Mouse (Mus musculus) midbrain, embryonic 16.5 days (tissue): ENCODE results near the gene Mapkapk2. TPM values are rescaled to one million over a fixed set of nuclear protein-coding genes. Genes with fewer than 3 reads are reported as not detected.
"Not testable (repeated sequence)": the region's sequence is repeated elsewhere in the genome, so short reads cannot be mapped to it uniquely, and the experiment has no call there.

Source experiments
- ATAC-seq: fragments of 200-750 bp; cut with Nextera tagmentation; 2 replicates; pipeline ENCODE4 v1.8.0; 2017; ENCODE audit warnings: moderate TSS enrichment
- H3K27ac ChIP-seq: fragments of 300-500 bp; sonication (generic); 2 replicates; pipeline ENCODE4 v1.5.1; 2014; ENCODE audit warnings: mild to moderate bottlenecking, low read length, mixed read lengths
- H3K27me3 ChIP-seq: fragments of 300-500 bp; sonication (generic); 2 replicates; pipeline ENCODE4 v1.6.1; 2014; ENCODE audit warnings: low read depth, low read length, mixed read lengths; ENCODE audit not compliant: control insufficient read depth, insufficient read depth
- H3K36me3 ChIP-seq: fragments of 300-500 bp; sonication (generic); 2 replicates; pipeline ENCODE4 v1.6.1; 2014; ENCODE audit warnings: mild to moderate bottlenecking, low read length, moderate library complexity, mixed read lengths; ENCODE audit not compliant: control insufficient read depth, insufficient read depth
- H3K4me1 ChIP-seq: fragments of 300-500 bp; sonication (generic); 2 replicates; pipeline ENCODE4 v1.6.1; 2014; ENCODE audit warnings: mild to moderate bottlenecking, low read length, mixed read lengths; ENCODE audit not compliant: control insufficient read depth, insufficient read depth
- H3K4me2 ChIP-seq: fragments of 300-500 bp; sonication (generic); 2 replicates; pipeline ENCODE4 v1.6.1; 2014; ENCODE audit warnings: mild to moderate bottlenecking, low read length, mixed read lengths
- H3K4me3 ChIP-seq: fragments of 300-500 bp; sonication (generic); 2 replicates; pipeline ENCODE4 v1.5.1; 2014; ENCODE audit warnings: low read depth, mild to moderate bottlenecking, low read length, moderate library complexity, mixed read lengths
- H3K9ac ChIP-seq: fragments of 300-500 bp; sonication (generic); 2 replicates; pipeline ENCODE4 v1.6.1; 2014; ENCODE audit warnings: low read depth, low read length, mixed read lengths
- H3K9me3 ChIP-seq: fragments of 300-500 bp; sonication (generic); replicated peaks from 2 replicates; pipeline ENCODE4 v1.6.1; 2014; ENCODE audit warnings: mild to moderate bottlenecking, low read length, mixed read lengths; ENCODE audit not compliant: control insufficient read depth, poor library complexity, severe bottlenecking
- WGBS: fragments of 180-500 bp; shearing (Covaris S2); extraction: QIAGEN DNeasy Blood & Tissue Kit; methylation state at CpG from one replicate; pipeline ENCODE4 v1.1.7; 2014; 5-methylcytosine and 5-hydroxymethylcytosine counted together
- polyA plus RNA-seq: library from polyadenylated mRNA; unstranded; fragments of >200 nt; fragmentation: Nextera tagmentation; extraction: Ambion mirVana; gene quantifications from 2 replicates; pipeline ENCODE4 v1.2.1, GENCODE M21; 2015

Gene Mapkapk2
- polyA plus RNA-seq = 12.6 and 14.9 TPM in 2 replicates

- H3K4me3 ChIP-seq = peak within 1 kb of the TSS; percentile 93
- H3K9ac ChIP-seq = peak within 1 kb of the TSS; percentile 85
- no peaks in the 10 kb centered on the region for H3K27me3 ChIP-seq
- H3K9me3 ChIP-seq = no peaks in the 10 kb centered on the region
- under 1% methylated on average over 27 of the region's 32 CpGs for WGBS
- H3K4me2 ChIP-seq = peak within 1 kb of the TSS; percentile 87
- peak; percentile 96 for ATAC-seq
- peaks cover 27% of the 10 kb centered on the region for H3K4me1 ChIP-seq
- peak within 1 kb of the TSS; percentile 75 for H3K27ac ChIP-seq
- no peaks in the 10 kb centered on the region for H3K36me3 ChIP-seq
Measured at GRCm38 (mm10) chr1:131097700-131098094, at the start of gene Mapkapk2. TSS of gene Mapkapk2 (minus strand) at chr1:131097826.

GRCm38 (mm10) chr1:131146181-131146614 lies 48.6 kb upstream of the Mapkapk2 start:
- WGBS = 86% methylated on average over 3 of the region's 3 CpGs
- Histone ChIP-seq H3K9ac (no peak overlapping the region), H3K4me2 (no peak overlapping the region), H3K4me1 (no peaks in the 10 kb centered on the region), H3K4me3 (no peak overlapping the region), H3K36me3 (no peaks in the 10 kb centered on the region), H3K9me3 (no peaks in the 10 kb centered on the region), H3K27me3 (no peaks in the 10 kb centered on the region), H3K27ac (no peak overlapping the region)
- ATAC-seq = no peak

GRCm38 (mm10) chr1:131145222-131145621 lies 47.6 kb upstream of the Mapkapk2 start:
- not testable (repeated sequence) for H3K36me3 ChIP-seq, H3K27ac ChIP-seq, H3K27me3 ChIP-seq, ATAC-seq, H3K9ac ChIP-seq, H3K4me3 ChIP-seq, H3K4me1 ChIP-seq, H3K9me3 ChIP-seq, H3K4me2 ChIP-seq
- 84% methylated on average over 3 of the region's 3 CpGs for WGBS

- Histone ChIP-seq H3K9me3 (no peaks in the 10 kb centered on the region), H3K4me2 (no peak overlapping the region), H3K4me3 (no peak overlapping the region), H3K27ac (no peak overlapping the region), H3K9ac (no peak overlapping the region), H3K27me3 (no peaks in the 10 kb centered on the region), H3K4me1 (peaks cover 7% of the 10 kb centered on the region), H3K36me3 (no peaks in the 10 kb centered on the region)
- ATAC-seq = no peak
- WGBS = 86% methylated on average over 1 of the region's 1 CpGs
Measured at GRCm38 (mm10) chr1:131142472-131142871, 44.8 kb upstream of the Mapkapk2 start.

GRCm38 (mm10) chr1:131141449-131141848 lies 43.8 kb upstream of the Mapkapk2 start:
- Histone ChIP-seq H3K4me3 (no peak overlapping the region), H3K9me3 (no peaks in the 10 kb centered on the region), H3K27me3 (no peaks in the 10 kb centered on the region), H3K9ac (no peak overlapping the region), H3K27ac (no peak overlapping the region), H3K4me2 (no peak overlapping the region), H3K4me1 (peaks cover 9% of the 10 kb centered on the region), H3K36me3 (no peaks in the 10 kb centered on the region)
- no peak for ATAC-seq
- 77% methylated on average over 2 of the region's 2 CpGs for WGBS

GRCm38 (mm10) chr1:131139102-131140095 lies 41.8 kb upstream of the Mapkapk2 start:
- 76% methylated on average over 11 of the region's 11 CpGs for WGBS
- H3K27ac ChIP-seq = peak overlapping the region; percentile 96
- H3K27me3 ChIP-seq = no peaks in the 10 kb centered on the region
- peak overlapping the region; percentile 88; the same call in 1 of the 2 replicates for H3K9ac ChIP-seq
- ATAC-seq = no peak
- peak overlapping the region; percentile 86 for H3K4me3 ChIP-seq
- H3K4me1 ChIP-seq = peaks cover 29% of the 10 kb centered on the region
- H3K36me3 ChIP-seq = no peaks in the 10 kb centered on the region
- H3K9me3 ChIP-seq = no peaks in the 10 kb centered on the region
- H3K4me2 ChIP-seq = peak overlapping the region; percentile 88

- peak; percentile 99 for ATAC-seq
- Histone ChIP-seq H3K9ac (peak within 1 kb of the TSS; percentile 88), H3K4me3 (peak within 1 kb of the TSS; percentile 86), H3K4me2 (peak within 1 kb of the TSS; percentile 88), H3K9me3 (no peaks in the 10 kb centered on the region), H3K4me1 (peaks cover 34% of the 10 kb centered on the region), H3K27ac (peak within 1 kb of the TSS; percentile 96), H3K27me3 (no peaks in the 10 kb centered on the region), H3K36me3 (no peaks in the 10 kb centered on the region)
- WGBS = 5% methylated on average over 49 of the region's 49 CpGs
Measured at GRCm38 (mm10) chr1:131138191-131139016, 40.8 kb upstream of the Mapkapk2 start, which contains the start of gene Dyrk3. TSS of gene Dyrk3 (minus strand) at chr1:131138340.

GRCm38 (mm10) chr1:131137717-131138118 lies 40.1 kb upstream of the Mapkapk2 start:
- 0% methylated on average over 14 of the region's 36 CpGs for WGBS
- ATAC-seq = peak; percentile 90

More at GRCm38 (mm10) chr1:131137717-131138118, 40.1 kb upstream of the Mapkapk2 start:
- peaks cover 34% of the 10 kb centered on the region for H3K4me1 ChIP-seq
- peak overlapping the region; percentile 88 for H3K4me2 ChIP-seq
- H3K4me3 ChIP-seq = peak overlapping the region; percentile 86
- no peaks in the 10 kb centered on the region for H3K27me3 ChIP-seq
- peak overlapping the region; percentile 88 for H3K9ac ChIP-seq
- H3K36me3 ChIP-seq = no peaks in the 10 kb centered on the region
- H3K27ac ChIP-seq = peak overlapping the region; percentile 96
- H3K9me3 ChIP-seq = no peaks in the 10 kb centered on the region
